Mouse (Mus musculus) erythroblast, embryonic 14.5 days (primary cell): ENCODE measurements around the gene Msl3l2. TPM values are rescaled to one million over a fixed set of nuclear protein-coding genes. Genes with fewer than 3 reads are reported as not detected.

Experiments used
- H3K27me3 ChIP-seq: 2 replicates; pipeline ENCODE4 v1.6.1; 2012; ENCODE audit warnings: inconsistent platforms; ENCODE audit not compliant: control insufficient read depth
- H3K36me3 ChIP-seq: 2 replicates; pipeline ENCODE4 v1.6.1; 2012; ENCODE audit warnings: mild to moderate bottlenecking, inconsistent platforms; ENCODE audit not compliant: control insufficient read depth
- H3K4me1 ChIP-seq: 2 replicates; pipeline ENCODE4 v1.6.1; 2012; ENCODE audit warnings: inconsistent platforms; ENCODE audit not compliant: control insufficient read depth
- H3K4me3 ChIP-seq: replicated peaks from 2 replicates; pipeline ENCODE3; 2012; ENCODE audit warnings: moderate library complexity, mild to moderate bottlenecking, inconsistent platforms
- H3K9me3 ChIP-seq: 2 replicates; pipeline ENCODE4 v1.6.1; 2012; ENCODE audit warnings: low read length, inconsistent platforms, mixed read lengths; ENCODE audit not compliant: control insufficient read depth
- GATA1 ChIP-seq: IDR thresholded peaks from 2 replicates; pipeline ENCODE4 v1.6.1; 2012; ENCODE audit warnings: low read length, inconsistent platforms, mixed read lengths
- TAL1 ChIP-seq: IDR thresholded peaks from 3 replicates; pipeline ENCODE4 v1.6.1; 2012; ENCODE audit warnings: low read length, inconsistent platforms, mixed read lengths
- polyA plus RNA-seq: library from polyadenylated mRNA; stranded (reverse); fragments of >175 nt; gene quantifications from 2 replicates; pipeline ENCODE4 v1.2.3, GENCODE M21; 2012

Gene Msl3l2
- polyA plus RNA-seq, 1 experiment: 0.12 TPM

- no peak overlapping the region for H3K4me3 ChIP-seq
- no peaks in the 10 kb centered on the region for H3K27me3 ChIP-seq
Measured at GRCm38 (mm10) chr10:56164411-56164810, 57.7 kb downstream of the Msl3l2 start.

DNA sequence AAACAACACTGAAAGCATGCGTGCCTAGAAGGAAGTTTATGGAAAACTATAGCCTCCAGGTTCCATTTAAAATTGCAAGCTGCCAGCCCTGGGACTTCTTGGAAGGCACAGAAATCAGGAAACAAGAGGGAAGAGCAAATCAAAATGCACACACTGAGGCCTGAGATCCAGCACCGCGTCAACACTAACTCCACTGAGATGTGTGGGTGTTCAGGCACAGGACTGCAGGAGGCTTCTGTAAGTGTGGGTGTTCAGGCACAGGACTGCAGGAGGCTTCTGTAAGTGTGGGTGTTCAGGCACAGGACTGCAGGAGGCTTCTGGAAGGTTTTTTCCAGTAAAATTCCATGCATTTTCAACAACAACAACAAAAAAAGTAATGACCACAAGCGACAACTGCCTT lies 59.0 kb downstream of the Msl3l2 start:
- Histone ChIP-seq H3K36me3 (no peaks in the 10 kb centered on the region), H3K27me3 (no peaks in the 10 kb centered on the region), H3K9me3 (no peaks in the 10 kb centered on the region), H3K4me3 (no peak overlapping the region), H3K4me1 (no peaks in the 10 kb centered on the region)
- no peak for TF ChIP-seq GATA1
- TF ChIP-seq TAL1: no peak

More at GRCm38 (mm10) chr10:56164411-56164810, 57.7 kb downstream of the Msl3l2 start:
- Histone ChIP-seq H3K9me3 (no peaks in the 10 kb centered on the region), H3K36me3 (no peaks in the 10 kb centered on the region), H3K4me1 (no peaks in the 10 kb centered on the region)
- TF ChIP-seq GATA1 (no peak), TAL1 (no peak)

Other genes with a start within 250 kb of the Msl3l2 start
- gene Tbc1d32, start 121.8 kb downstream of the Msl3l2 start, polyA plus RNA-seq: not detected in 2 replicates